Mouse (Mus musculus) lung, embryonic 14.5 days (tissue): ENCODE results near the gene Serpinb2. TPM values are rescaled to one million over a fixed set of nuclear protein-coding genes. Genes with fewer than 3 reads are reported as not detected.

Source experiments
- ATAC-seq: fragments of 200-750 bp; cut with Nextera tagmentation; 2 replicates; pipeline ENCODE4 v1.8.0; 2017; ENCODE audit warnings: mild to moderate bottlenecking, moderate TSS enrichment, moderate library complexity; ENCODE audit not compliant: insufficient read depth
- DNase-seq: peaks from one replicate; pipeline ENCODE4 v3.0.0-alpha.2; 2015
- H3K27ac ChIP-seq: fragments of 300-500 bp; sonication (generic); 2 replicates; pipeline ENCODE4 v1.5.1; 2014; ENCODE audit warnings: low read depth, mild to moderate bottlenecking, moderate library complexity
- H3K27me3 ChIP-seq: fragments of 300-500 bp; sonication (generic); 2 replicates; pipeline ENCODE4 v1.6.1; 2014; ENCODE audit warnings: low read length, control low read depth; ENCODE audit not compliant: insufficient read depth
- H3K36me3 ChIP-seq: fragments of 300-500 bp; sonication (generic); 2 replicates; pipeline ENCODE4 v1.6.1; 2014; ENCODE audit warnings: control low read depth; ENCODE audit not compliant: insufficient read depth
- H3K4me1 ChIP-seq: fragments of 300-500 bp; sonication (generic); 2 replicates; pipeline ENCODE4 v1.6.1; 2014; ENCODE audit warnings: antibody characterized with exemption, control low read depth; ENCODE audit not compliant: insufficient read depth
- H3K4me2 ChIP-seq: fragments of 300-500 bp; sonication (generic); 2 replicates; pipeline ENCODE4 v1.6.1; 2014; ENCODE audit warnings: mild to moderate bottlenecking
- H3K4me3 ChIP-seq: fragments of 300-500 bp; sonication (generic); 2 replicates; pipeline ENCODE4 v1.5.1; 2014; ENCODE audit warnings: low read depth, low read length
- H3K9ac ChIP-seq: fragments of 300-500 bp; sonication (generic); 2 replicates; pipeline ENCODE4 v1.6.1; 2014
- H3K9me3 ChIP-seq: fragments of 300-500 bp; sonication (generic); 2 replicates; pipeline ENCODE4 v1.6.1; 2016; ENCODE audit warnings: low read depth, low read length, control low read depth
- CTCF ChIP-seq: IDR thresholded peaks from 2 replicates; pipeline ENCODE4 v1.5.1; 2016; ENCODE audit warnings: antibody characterized with exemption, low read depth
- WGBS: fragments of 180-500 bp; shearing (Covaris S2); extraction: QIAGEN DNeasy Blood & Tissue Kit; methylation state at CpG from one replicate; pipeline ENCODE4 v1.1.7; 2014; 5-methylcytosine and 5-hydroxymethylcytosine counted together
- polyA plus RNA-seq: library from polyadenylated mRNA; unstranded; fragments of >200 nt; fragmentation: Nextera tagmentation; extraction: Ambion mirVana; gene quantifications from 2 replicates; pipeline ENCODE4 v1.2.1, GENCODE M21; 2014

Serpinb2 gene
- polyA plus RNA-seq, 1 experiment from 2014 or later: 0.33 TPM

DNA sequence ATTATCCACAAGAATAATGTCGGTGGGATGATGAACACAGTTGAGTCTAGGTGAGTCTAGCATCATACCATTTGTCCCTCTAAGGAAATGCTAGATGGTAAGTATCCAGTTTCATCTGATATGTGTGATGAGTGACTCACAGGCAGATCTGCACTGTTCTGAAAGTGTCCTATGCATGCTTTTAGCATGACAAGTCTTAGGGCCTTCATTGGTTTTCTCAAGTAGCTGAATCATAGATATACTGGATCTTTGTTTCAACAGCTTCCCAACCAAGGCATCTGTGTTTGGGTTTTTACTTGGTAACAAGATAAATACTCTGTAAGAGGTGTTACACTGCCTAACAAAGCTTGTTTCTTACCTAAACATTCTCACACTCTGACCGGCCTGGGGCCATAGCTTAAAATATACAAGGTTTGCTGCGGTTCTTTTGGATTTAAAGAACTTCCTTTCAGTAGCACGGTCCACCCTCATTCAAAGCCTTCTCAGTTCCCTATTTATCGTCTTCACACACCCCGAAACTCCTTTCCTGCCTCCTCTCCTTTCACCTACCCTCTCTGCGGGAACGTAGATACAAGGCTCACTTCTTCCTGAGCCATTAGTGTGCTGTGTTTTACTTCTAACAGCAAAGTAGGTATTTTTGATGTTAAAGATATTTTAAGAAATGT is 5.2 kb upstream of the Serpinb2 start:
- no peaks in the 10 kb centered on the region for H3K36me3 ChIP-seq
- 72% methylated on average over 8 of the region's 8 CpGs for WGBS
- ATAC-seq (no peak), DNase-seq (no peak)
- no peaks in the 10 kb centered on the region for H3K4me1 ChIP-seq
- no peak overlapping the region for H3K4me2 ChIP-seq
- no peak overlapping the region for H3K4me3 ChIP-seq
- TF ChIP-seq CTCF: no peak
- no peaks in the 10 kb centered on the region for H3K9me3 ChIP-seq
- H3K9ac ChIP-seq: no peak overlapping the region
- H3K27me3 ChIP-seq: no peaks in the 10 kb centered on the region
- no peak overlapping the region for H3K27ac ChIP-seq

DNA sequence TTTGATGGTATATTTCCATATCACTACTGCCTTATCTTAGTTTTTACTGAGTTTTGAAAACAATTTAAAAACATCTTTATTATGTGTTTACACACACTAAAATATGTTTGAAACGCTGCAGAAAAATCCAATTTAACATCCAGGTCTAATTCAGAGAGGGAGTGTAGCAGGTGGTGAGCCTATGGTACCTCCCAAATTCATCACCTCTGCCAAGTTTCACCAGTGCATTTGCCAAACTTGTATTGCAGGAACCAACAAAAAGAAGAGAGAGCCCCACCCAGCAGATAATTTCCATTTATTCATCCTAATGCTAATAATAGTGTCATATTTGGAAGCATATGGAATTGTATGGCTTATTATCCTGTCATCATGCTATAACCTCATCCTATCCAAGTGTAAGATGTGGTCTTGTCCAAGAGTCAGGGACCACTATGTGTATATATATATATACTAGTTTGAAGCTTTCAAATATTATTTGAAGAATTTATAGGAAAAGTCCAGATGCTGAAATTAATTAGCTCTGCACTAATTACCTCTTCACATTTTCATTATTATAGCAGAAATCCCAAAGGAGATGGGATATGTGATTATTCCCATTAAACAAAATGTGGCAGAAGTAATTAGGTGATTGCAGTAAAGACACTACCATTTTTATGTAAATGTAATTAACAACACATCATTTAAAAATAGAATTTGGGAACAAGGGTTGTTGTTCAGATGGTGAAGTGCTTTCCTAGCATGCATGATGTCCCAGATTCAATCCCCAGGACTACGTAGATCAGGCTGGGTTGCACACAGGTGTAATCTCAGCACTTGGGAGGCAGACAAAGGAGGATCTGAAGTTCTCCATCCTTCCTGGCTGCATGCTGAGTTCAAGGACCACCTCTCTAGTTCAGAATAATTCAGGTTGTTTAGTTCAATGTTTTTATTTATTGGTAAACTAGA is 1.2 kb downstream of the Serpinb2 start:
- Histone ChIP-seq H3K4me1 (no peaks in the 10 kb centered on the region), H3K27me3 (no peaks in the 10 kb centered on the region), H3K27ac (no peak overlapping the region), H3K4me3 (no peak overlapping the region), H3K36me3 (no peaks in the 10 kb centered on the region), H3K9me3 (no peaks in the 10 kb centered on the region), H3K9ac (no peak overlapping the region), H3K4me2 (no peak overlapping the region)
- ATAC-seq (no peak), DNase-seq (no peak)
- 67% methylated on average over 2 of the region's 2 CpGs for WGBS
- no peak for TF ChIP-seq CTCF

DNA sequence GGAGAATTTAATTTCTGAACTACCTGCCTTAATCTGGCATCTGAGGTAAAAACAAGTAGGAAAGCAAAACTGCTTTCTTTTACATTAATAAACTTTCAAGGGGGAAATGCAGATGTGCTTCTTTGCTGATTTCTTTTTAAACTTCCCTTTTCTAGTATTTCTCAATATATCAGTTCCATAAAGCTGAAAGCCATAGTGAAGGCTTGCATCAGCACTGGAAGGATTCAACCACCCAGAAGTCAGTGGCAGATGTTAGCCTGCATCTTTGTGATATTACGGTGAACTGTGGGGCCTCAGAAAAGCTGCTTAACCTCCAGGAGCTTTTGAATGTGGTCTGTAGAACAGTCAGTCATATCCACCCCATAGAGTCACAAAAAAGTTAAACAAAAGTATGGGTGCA is 2.3 kb downstream of the Serpinb2 start:
- Histone ChIP-seq H3K27me3 (no peaks in the 10 kb centered on the region), H3K4me3 (no peak overlapping the region), H3K36me3 (no peaks in the 10 kb centered on the region), H3K4me2 (no peak overlapping the region), H3K4me1 (no peaks in the 10 kb centered on the region), H3K27ac (no peak overlapping the region), H3K9me3 (no peaks in the 10 kb centered on the region), H3K9ac (no peak overlapping the region)
- DNase-seq (no peak), ATAC-seq (no peak)
- WGBS: 74% methylated on average over 1 of the region's 1 CpGs
- no peak for TF ChIP-seq CTCF

DNA sequence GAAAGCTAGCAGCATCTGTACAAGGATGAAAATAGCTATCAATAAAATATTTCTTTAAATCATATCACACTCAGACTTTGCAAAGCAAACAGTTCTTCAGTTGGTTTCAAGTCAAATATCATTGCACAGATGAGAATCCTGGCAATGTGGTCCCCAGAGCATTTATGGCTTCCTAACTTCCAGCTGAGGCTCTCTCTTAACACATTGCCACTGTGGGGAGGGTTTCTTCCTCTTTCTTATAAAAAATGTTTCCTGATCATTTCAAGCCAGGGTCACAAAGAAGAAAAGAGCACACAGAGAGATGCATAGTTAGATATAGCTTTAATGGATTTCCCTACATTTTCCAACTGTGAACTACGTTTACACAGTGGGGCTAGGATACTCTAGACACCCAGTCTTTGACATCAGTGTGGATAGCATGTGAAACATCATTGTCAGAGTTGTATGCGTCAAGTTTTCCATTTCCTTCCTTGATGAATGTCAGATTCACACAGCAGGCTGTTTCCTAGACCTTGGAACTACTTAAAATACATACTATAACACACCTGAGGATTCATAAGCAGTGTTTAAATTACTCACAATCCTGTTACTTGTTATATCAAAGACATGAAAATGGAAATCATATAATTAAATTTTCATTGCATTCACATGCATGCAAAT is 4.7 kb downstream of the Serpinb2 start:
- Histone ChIP-seq H3K9me3 (no peaks in the 10 kb centered on the region), H3K9ac (no peak overlapping the region), H3K4me2 (no peak overlapping the region), H3K27ac (no peak overlapping the region), H3K4me3 (no peak overlapping the region), H3K27me3 (no peaks in the 10 kb centered on the region), H3K36me3 (no peaks in the 10 kb centered on the region), H3K4me1 (no peaks in the 10 kb centered on the region)
- DNase-seq: no peak
- no peak for ATAC-seq
- 70% methylated on average over 2 of the region's 2 CpGs for WGBS
- TF ChIP-seq CTCF: no peak

DNA sequence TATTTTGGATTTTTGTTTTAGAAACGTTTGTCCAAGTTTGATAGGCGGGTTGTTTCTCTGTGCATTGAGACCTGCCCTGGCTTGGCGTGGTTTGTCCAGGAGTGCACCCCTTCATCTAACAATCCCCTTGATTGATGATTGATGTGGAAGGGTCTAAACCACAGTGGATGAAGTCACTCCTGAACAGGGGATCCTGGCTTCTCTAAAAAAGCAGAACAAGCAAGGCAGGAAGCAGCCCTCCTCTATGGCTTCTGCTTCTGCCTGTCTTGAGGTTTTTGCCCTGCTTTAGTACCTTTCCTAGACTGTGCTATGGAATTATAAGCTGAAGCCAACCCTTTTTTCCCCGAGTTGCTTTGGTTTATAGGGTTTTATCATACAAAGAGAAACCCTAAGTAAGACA is 14.4 kb downstream of the Serpinb2 start:
- Histone ChIP-seq H3K27ac (no peak overlapping the region), H3K27me3 (no peaks in the 10 kb centered on the region), H3K36me3 (no peaks in the 10 kb centered on the region), H3K9me3 (no peaks in the 10 kb centered on the region), H3K4me2 (no peak overlapping the region), H3K4me1 (no peaks in the 10 kb centered on the region), H3K4me3 (no peak overlapping the region), H3K9ac (no peak overlapping the region)
- ATAC-seq (no peak), DNase-seq (no peak)
- TF ChIP-seq CTCF: no peak
- 68% methylated on average over 4 of the region's 4 CpGs for WGBS

DNA sequence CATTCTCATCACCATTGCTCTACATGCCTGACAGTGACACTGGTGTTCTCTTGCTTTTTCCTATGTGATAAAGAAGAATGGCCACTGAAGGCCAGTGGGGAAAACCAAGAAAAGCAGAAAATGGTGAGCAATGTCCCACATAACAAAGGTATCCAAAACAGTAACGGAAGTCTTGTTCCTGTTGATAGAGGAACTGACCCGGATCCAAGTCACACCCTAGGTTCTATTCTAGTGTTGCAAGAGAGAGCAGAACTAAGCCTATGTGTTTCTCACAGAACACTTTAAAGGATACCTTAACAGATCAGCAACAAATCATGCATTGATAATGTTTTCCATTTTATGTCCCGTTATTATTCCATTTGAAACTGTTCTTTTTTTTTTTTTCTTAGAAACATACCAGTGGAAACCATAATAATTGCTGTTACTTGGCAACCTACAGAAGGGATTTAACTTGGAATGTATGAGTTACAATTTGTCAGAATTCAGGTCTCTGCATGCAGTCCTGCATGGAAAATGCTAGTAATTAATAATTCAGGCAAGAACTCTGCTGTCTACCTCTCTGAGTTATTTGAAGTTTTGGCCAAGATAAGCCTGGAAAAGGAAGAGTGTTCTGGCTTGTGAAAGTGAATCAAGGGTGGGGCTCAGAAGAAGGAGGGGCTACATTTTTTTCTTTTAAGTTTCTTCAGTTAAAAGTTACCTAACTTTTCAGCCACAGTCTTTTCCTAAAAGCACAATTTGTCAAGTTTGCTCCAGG is 17.3 kb downstream of the Serpinb2 start:
- H3K9me3 ChIP-seq: no peaks in the 10 kb centered on the region
- 77% methylated on average over 3 of the region's 3 CpGs for WGBS
- no peaks in the 10 kb centered on the region for H3K4me1 ChIP-seq
- H3K4me3 ChIP-seq: no peak overlapping the region
- no peaks in the 10 kb centered on the region for H3K36me3 ChIP-seq
- no peak overlapping the region for H3K27ac ChIP-seq
- no peak for ATAC-seq
- H3K27me3 ChIP-seq: no peaks in the 10 kb centered on the region
- DNase-seq: no peak
- TF ChIP-seq CTCF: no peak
- H3K9ac ChIP-seq: no peak overlapping the region
- H3K4me2 ChIP-seq: no peak overlapping the region
